In genomic region chr1:77315347-77315746, GRCm38 (mm10) we compare ENCODE assay signal across 11 mouse cellular contexts.
"Had no signal": no experiment of that assay in that cellular context is flagged by ENCODE, and none has a peak within 500 bp of the region (broad histone marks: within the 10 kb centered on the region; RNA-seq: fewer than 3 reads in every experiment).

No protein-coding gene starts in this region.

- DNase-seq: lung, adult 18-20 months; lung, embryonic 14.5 days; lung, postnatal 10 days; lung, postnatal 4 days; right cerebral cortex, postnatal 14 days; thymus, adult 18-20 months; thymus, postnatal 14 days; thymus, postnatal 36 days had no signal

- H3K4me3 ChIP-seq: midbrain, embryonic 13.5 days; midbrain, embryonic 15.5 days; neural tube, embryonic 13.5 days had no signal

- H3K36me3 ChIP-seq: midbrain, embryonic 13.5 days; midbrain, embryonic 15.5 days; neural tube, embryonic 13.5 days had no signal

- H3K4me1 ChIP-seq: midbrain, embryonic 13.5 days; midbrain, embryonic 15.5 days had no signal

- H3K9me3 ChIP-seq: midbrain, embryonic 13.5 days; midbrain, embryonic 15.5 days; neural tube, embryonic 13.5 days had no signal

- H3K27me3 ChIP-seq: midbrain, embryonic 13.5 days; midbrain, embryonic 15.5 days had no signal

- H3K27ac ChIP-seq: midbrain, embryonic 13.5 days; midbrain, embryonic 15.5 days; neural tube, embryonic 13.5 days had no signal
